Mouse (Mus musculus) embryonic fibroblast, embryonic 13.5 days (primary cell): Measurements from ENCODE around the gene Spata45.

Experiments
- CTCF ChIP-seq: IDR thresholded peaks from 2 replicates; pipeline ENCODE4 v1.5.1; 2011; ENCODE audit warnings: mild to moderate bottlenecking, control low read depth, low read length, moderate library complexity, borderline replicate concordance; ENCODE audit not compliant: insufficient read depth
- POLR2A ChIP-seq: IDR thresholded peaks from 2 replicates; pipeline ENCODE4 v1.6.1; 2011; ENCODE audit warnings: low read depth, mild to moderate bottlenecking, control low read depth, low read length, moderate library complexity

DNA sequence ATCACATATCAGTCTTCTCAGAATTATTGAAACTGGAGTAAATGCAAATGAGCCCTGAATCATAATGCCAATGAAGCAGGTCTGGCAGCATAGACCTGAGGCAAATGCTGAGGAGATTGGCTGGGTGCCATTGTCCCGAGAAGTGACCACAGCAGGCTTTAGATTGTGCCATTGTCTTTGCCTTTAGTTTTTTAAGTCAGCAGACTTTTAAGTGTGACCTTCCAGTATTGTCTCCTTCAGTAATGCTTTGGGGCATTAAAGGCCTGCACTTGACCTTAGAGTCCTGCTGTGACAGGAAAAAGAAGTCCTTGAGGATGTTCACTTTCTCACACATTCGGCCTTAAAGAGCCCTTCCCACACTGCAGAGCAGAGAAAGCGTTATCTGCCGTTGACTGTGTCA, 33.8 kb downstream of the Spata45 start:
- TF ChIP-seq CTCF (no peak), POLR2A (no peak)
